In the genomic region with DNA sequence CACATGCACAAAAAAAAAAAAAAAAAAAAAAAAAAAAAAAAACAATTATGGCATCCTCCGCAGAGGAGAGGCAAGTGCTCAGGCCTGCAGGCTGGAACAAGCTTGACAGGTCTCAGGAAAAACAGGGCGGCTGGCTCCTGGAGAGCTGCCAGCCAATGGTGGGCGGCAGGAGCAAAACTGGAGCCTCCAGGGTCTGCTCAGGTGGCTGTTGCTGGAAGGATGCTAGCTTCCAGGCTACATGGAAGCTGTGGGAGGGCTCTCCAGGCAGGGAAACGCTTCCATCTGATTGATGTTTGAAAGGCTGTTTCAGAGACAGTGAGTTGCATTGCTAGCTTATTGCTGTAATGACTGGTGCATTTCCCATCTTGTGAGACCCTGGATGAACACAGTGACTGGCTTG, we compare ENCODE assay signal across 11 mouse cellular contexts.
DNase-seq lines count a peak whose midpoint lies in the region; ATAC-seq and TF ChIP-seq lines count a peak whose summit lies in the region.
"Had no signal": no experiment of that assay in that cellular context is flagged by ENCODE, and none has a peak within 500 bp of the region (broad histone marks: within the 10 kb centered on the region; RNA-seq: fewer than 3 reads in every experiment).

No protein-coding gene starts in this region.

- 0 out of 2 replicates have a peak overlapping the region, but pooled peaks have one; percentile 13 for H3K27ac ChIP-seq in limb, embryonic 14.5 days (replicated peaks; ENCODE audit: low read depth, low read length)
- H3K27ac ChIP-seq in limb, embryonic 10.5 days: no peak overlapping the region
- peak overlapping the region; percentile 66 for H3K27ac ChIP-seq in embryonic facial prominence, embryonic 13.5 days
- peak overlapping the region; percentile 86 for H3K27ac ChIP-seq in hindbrain, embryonic 13.5 days
- 0 out of 2 replicates have a peak overlapping the region, but pooled peaks have one; percentile 26 for H3K27ac ChIP-seq in midbrain, postnatal 0 days (ENCODE audit: low read depth, low read length)
- H3K27ac ChIP-seq: limb, embryonic 13.5 days; macrophage had no signal

- 0 out of 2 replicates have a peak, but pooled peaks cover 3% of the 10 kb centered on the region for H3K4me1 ChIP-seq in limb, embryonic 14.5 days (ENCODE audit: control insufficient read depth, insufficient read depth, low read length)
- H3K4me1 ChIP-seq in limb, embryonic 10.5 days: no peaks in the 10 kb centered on the region
- peaks cover 11% of the 10 kb centered on the region for H3K4me1 ChIP-seq in embryonic facial prominence, embryonic 13.5 days
- peaks cover 34% of the 10 kb centered on the region for H3K4me1 ChIP-seq in hindbrain, embryonic 13.5 days (replicated peaks)
- H3K4me1 ChIP-seq in midbrain, postnatal 0 days (ENCODE audit: insufficient read depth, low read length): peaks cover 9% of the 10 kb centered on the region; the same call in 1 of the 2 replicates
- H3K4me1 ChIP-seq: limb, embryonic 13.5 days had no signal

- WGBS in limb, embryonic 14.5 days: 23% methylated on average over 4 of the region's 4 CpGs
- 51% methylated on average over 4 of the region's 4 CpGs for WGBS in limb, embryonic 10.5 days
- WGBS in embryonic facial prominence, embryonic 13.5 days: 33% methylated on average over 4 of the region's 4 CpGs
- WGBS in hindbrain, embryonic 13.5 days: 37% methylated on average over 4 of the region's 4 CpGs
- 34% methylated on average over 4 of the region's 4 CpGs for WGBS in midbrain, postnatal 0 days

- H3K36me3 ChIP-seq in limb, embryonic 14.5 days (ENCODE audit: control insufficient read depth, insufficient read depth, low read length): no peaks in the 10 kb centered on the region
- no peaks in the 10 kb centered on the region for H3K36me3 ChIP-seq in limb, embryonic 10.5 days
- H3K36me3 ChIP-seq in embryonic facial prominence, embryonic 13.5 days: no peaks in the 10 kb centered on the region
- H3K36me3 ChIP-seq in hindbrain, embryonic 13.5 days: no peaks in the 10 kb centered on the region
- H3K36me3 ChIP-seq in midbrain, postnatal 0 days (ENCODE audit: insufficient read depth, low read length): no peaks in the 10 kb centered on the region
- H3K36me3 ChIP-seq: limb, embryonic 13.5 days had no signal

- H3K9me3 ChIP-seq in limb, embryonic 14.5 days (ENCODE audit: control insufficient read depth, low read length): no peaks in the 10 kb centered on the region
- H3K9me3 ChIP-seq in limb, embryonic 10.5 days (replicated peaks): no peaks in the 10 kb centered on the region
- H3K9me3 ChIP-seq in embryonic facial prominence, embryonic 13.5 days: no peaks in the 10 kb centered on the region
- no peaks in the 10 kb centered on the region for H3K9me3 ChIP-seq in hindbrain, embryonic 13.5 days
- H3K9me3 ChIP-seq in midbrain, postnatal 0 days (ENCODE audit: low read length): no peaks in the 10 kb centered on the region
- H3K9me3 ChIP-seq: limb, embryonic 13.5 days had no signal

- no peak for TF ChIP-seq POLR2A in limb, embryonic 14.5 days (IDR thresholded peaks at IDR 0.05; ENCODE audit: borderline replicate concordance, extremely low read depth, insufficient read depth, insufficient read length)

- DNase-seq in limb, embryonic 14.5 days (ENCODE audit: low spot score): peak; percentile 63
- DNase-seq in limb, embryonic 10.5 days (ENCODE audit: low spot score): no peak
- peak; percentile 54 for DNase-seq in midbrain, postnatal 0 days (ENCODE audit: low spot score)
- no peak for DNase-seq in adrenal gland, adult 18-20 months (ENCODE audit: low spot score in 2 of 2)
- no peak for DNase-seq in frontal cortex, postnatal 10 days (ENCODE audit: low spot score in 2 of 2)
- no peak for DNase-seq in ovary, postnatal 14 days (ENCODE audit: low spot score)
- DNase-seq: gastrocnemius, postnatal 25 days had no signal

- no peak overlapping the region for H3K4me3 ChIP-seq in limb, embryonic 14.5 days (replicated peaks; ENCODE audit: low read length)
- no peak overlapping the region for H3K4me3 ChIP-seq in limb, embryonic 10.5 days
- H3K4me3 ChIP-seq in embryonic facial prominence, embryonic 13.5 days: no peak overlapping the region
- no peak overlapping the region for H3K4me3 ChIP-seq in hindbrain, embryonic 13.5 days
- no peak overlapping the region for H3K4me3 ChIP-seq in midbrain, postnatal 0 days (ENCODE audit: low read depth, low read length)
- H3K4me3 ChIP-seq: limb, embryonic 13.5 days had no signal

- peak; percentile 72 for ATAC-seq in limb, embryonic 14.5 days (ENCODE audit: low FRiP score, low read depth)
- ATAC-seq in embryonic facial prominence, embryonic 13.5 days (ENCODE audit: insufficient number of reproducible peaks, insufficient read depth, low FRiP score, low TSS enrichment, low read depth): 0 out of 2 replicates have a peak, but pooled peaks have one; percentile 56
- peak; percentile 63 for ATAC-seq in hindbrain, embryonic 13.5 days (ENCODE audit: low FRiP score)
- ATAC-seq in midbrain, postnatal 0 days (ENCODE audit: low FRiP score): peak; percentile 44; the same call in 1 of the 2 replicates

- H3K4me2 ChIP-seq in limb, embryonic 14.5 days (replicated peaks; ENCODE audit: low read depth, low read length, severe bottlenecking): no peak overlapping the region
- H3K4me2 ChIP-seq in embryonic facial prominence, embryonic 13.5 days: no peak overlapping the region
- no peak overlapping the region for H3K4me2 ChIP-seq in hindbrain, embryonic 13.5 days
- no peak overlapping the region for H3K4me2 ChIP-seq in midbrain, postnatal 0 days (ENCODE audit: low read depth, low read length, poor library complexity, severe bottlenecking)
- H3K4me2 ChIP-seq: limb, embryonic 13.5 days had no signal

- no peaks in the 10 kb centered on the region for H3K27me3 ChIP-seq in limb, embryonic 14.5 days (ENCODE audit: control insufficient read depth, insufficient read depth, low read length)
- H3K27me3 ChIP-seq in limb, embryonic 10.5 days (ENCODE audit: low read depth, poor library complexity, severe bottlenecking): no peaks in the 10 kb centered on the region
- no peaks in the 10 kb centered on the region for H3K27me3 ChIP-seq in embryonic facial prominence, embryonic 13.5 days
- H3K27me3 ChIP-seq in hindbrain, embryonic 13.5 days: no peaks in the 10 kb centered on the region
- H3K27me3 ChIP-seq in midbrain, postnatal 0 days (ENCODE audit: insufficient read depth, low read length): no peaks in the 10 kb centered on the region
- H3K27me3 ChIP-seq: limb, embryonic 13.5 days had no signal

- TF ChIP-seq CTCF in midbrain, postnatal 0 days (IDR thresholded peaks at IDR 0.05): no peak

- no peak overlapping the region for H3K9ac ChIP-seq in limb, embryonic 14.5 days (ENCODE audit: low read depth, low read length, severe bottlenecking)
- no peak overlapping the region for H3K9ac ChIP-seq in embryonic facial prominence, embryonic 13.5 days
- H3K9ac ChIP-seq in hindbrain, embryonic 13.5 days: no peak overlapping the region
- no peak overlapping the region; the same call in 1 of the 2 replicates for H3K9ac ChIP-seq in midbrain, postnatal 0 days (replicated peaks; ENCODE audit: low read length, poor library complexity, severe bottlenecking)
- H3K9ac ChIP-seq: limb, embryonic 13.5 days had no signal

Comparison
In these comparisons a context has a peak if more than half of its experiments do, and no peak if none do; other contexts are left out.
1. DNase-seq: peak in limb, embryonic 14.5 days (single experiment) and midbrain, postnatal 0 days (single experiment); none in limb, embryonic 10.5 days (single experiment), adrenal gland, adult 18-20 months (0 of 2), frontal cortex, postnatal 10 days (0 of 2) and ovary, postnatal 14 days (single experiment).
2. Peak in every context shown above with its lines, with median percentiles within 50 percentile points of each other: ATAC-seq.